Mouse (Mus musculus) embryonic facial prominence, embryonic 14.5 days (tissue): Measurements from ENCODE around the gene Sgsm1. TPM values are rescaled to one million over a fixed set of nuclear protein-coding genes. Genes with fewer than 3 reads are reported as not detected.

Source experiments
- ATAC-seq: fragments of 200-750 bp; cut with Nextera tagmentation; 2 replicates; pipeline ENCODE4 v1.8.0; 2017; ENCODE audit warnings: low read depth, moderate number of reproducible peaks, moderate TSS enrichment
- DNase-seq: peaks from one replicate; pipeline ENCODE4 v3.0.0-alpha.2; 2015; ENCODE audit warnings: low spot score
- H3K27ac ChIP-seq: fragments of 300-500 bp; sonication (generic); replicated peaks from 2 replicates; pipeline ENCODE4 v1.5.1; 2014; ENCODE audit warnings: low read depth, mild to moderate bottlenecking, low read length, moderate library complexity
- H3K27me3 ChIP-seq: fragments of 300-500 bp; sonication (generic); replicated peaks from 2 replicates; pipeline ENCODE4 v1.6.1; 2014; ENCODE audit warnings: low read length; ENCODE audit not compliant: control insufficient read depth, insufficient read depth
- H3K36me3 ChIP-seq: fragments of 300-500 bp; sonication (generic); 2 replicates; pipeline ENCODE4 v1.6.1; 2014; ENCODE audit warnings: low read length, mixed read lengths; ENCODE audit not compliant: control insufficient read depth, insufficient read depth
- H3K4me1 ChIP-seq: fragments of 300-500 bp; sonication (generic); 2 replicates; pipeline ENCODE4 v1.6.1; 2014; ENCODE audit warnings: antibody characterized with exemption, low read length; ENCODE audit not compliant: control insufficient read depth, insufficient read depth
- H3K4me2 ChIP-seq: fragments of 300-500 bp; sonication (generic); 2 replicates; pipeline ENCODE4 v1.6.1; 2014; ENCODE audit warnings: low read depth, mild to moderate bottlenecking, low read length, moderate library complexity, mixed read lengths
- H3K4me3 ChIP-seq: fragments of 300-500 bp; sonication (generic); 2 replicates; pipeline ENCODE4 v1.5.1; 2014; ENCODE audit warnings: low read depth, mild to moderate bottlenecking, low read length
- H3K9ac ChIP-seq: fragments of 300-500 bp; sonication (generic); 2 replicates; pipeline ENCODE4 v1.6.1; 2014; ENCODE audit warnings: low read depth, mild to moderate bottlenecking, low read length, moderate library complexity, mixed read lengths
- H3K9me3 ChIP-seq: fragments of 300-500 bp; sonication (generic); 2 replicates; pipeline ENCODE4 v1.6.1; 2016; ENCODE audit warnings: low read length; ENCODE audit not compliant: control insufficient read depth
- WGBS: fragments of 180-500 bp; shearing (Covaris S2); extraction: QIAGEN DNeasy Blood & Tissue Kit; methylation state at CpG from one replicate; pipeline ENCODE4 v1.1.7; 2014; 5-methylcytosine and 5-hydroxymethylcytosine counted together
- polyA plus RNA-seq: library from polyadenylated mRNA; unstranded; fragments of >200 nt; fragmentation: Nextera tagmentation; extraction: Ambion mirVana; gene quantifications from 2 replicates; pipeline ENCODE4 v1.2.1, GENCODE M21; 2014

Gene Sgsm1
- polyA plus RNA-seq, 1 experiment from 2014 or later: 2.0 TPM

DNA sequence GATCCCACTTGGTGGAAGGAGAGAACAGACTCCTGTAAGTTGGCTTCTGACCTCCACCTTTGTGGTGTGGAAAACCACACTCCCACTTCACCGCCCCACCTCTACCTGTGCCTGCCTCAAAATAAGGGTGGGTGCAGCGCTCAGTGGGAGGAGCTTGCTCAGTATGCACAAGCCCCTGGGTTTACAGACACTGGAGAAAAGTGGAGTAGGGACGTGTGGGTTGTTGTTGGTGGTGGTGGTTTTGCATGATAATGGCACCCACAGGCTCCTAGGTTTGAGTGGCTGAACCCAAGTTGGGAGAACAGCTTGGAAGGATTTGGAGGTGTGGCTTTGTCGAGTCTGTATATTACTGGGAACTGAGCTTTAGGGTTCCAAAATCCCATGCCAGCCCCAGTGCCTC is 22.3 kb upstream of the Sgsm1 start:
- no peaks in the 10 kb centered on the region for H3K36me3 ChIP-seq
- DNase-seq (no peak), ATAC-seq (no peak)
- H3K27ac ChIP-seq: no peak overlapping the region
- peaks cover 13% of the 10 kb centered on the region for H3K9me3 ChIP-seq
- H3K9ac ChIP-seq: no peak overlapping the region
- peaks cover 50% of the 10 kb centered on the region for H3K27me3 ChIP-seq
- H3K4me3 ChIP-seq: no peak overlapping the region
- 69% methylated on average over 4 of the region's 4 CpGs for WGBS
- peaks cover 4% of the 10 kb centered on the region for H3K4me1 ChIP-seq
- H3K4me2 ChIP-seq: no peak overlapping the region

- WGBS: 36% methylated on average over 12 of the region's 12 CpGs
- no peak overlapping the region for H3K4me2 ChIP-seq
- no peak overlapping the region for H3K9ac ChIP-seq
- DNase-seq (no peak), ATAC-seq (no peak)
- H3K4me3 ChIP-seq: no peak overlapping the region
- peaks cover 44% of the 10 kb centered on the region for H3K27me3 ChIP-seq
- no peaks in the 10 kb centered on the region for H3K36me3 ChIP-seq
- no peak overlapping the region for H3K27ac ChIP-seq
- H3K4me1 ChIP-seq: peaks cover 4% of the 10 kb centered on the region
- H3K9me3 ChIP-seq: peaks cover 13% of the 10 kb centered on the region
Observed at GRCm38 (mm10) chr5:113332239-113332638, 21.7 kb upstream of the Sgsm1 start.

DNA sequence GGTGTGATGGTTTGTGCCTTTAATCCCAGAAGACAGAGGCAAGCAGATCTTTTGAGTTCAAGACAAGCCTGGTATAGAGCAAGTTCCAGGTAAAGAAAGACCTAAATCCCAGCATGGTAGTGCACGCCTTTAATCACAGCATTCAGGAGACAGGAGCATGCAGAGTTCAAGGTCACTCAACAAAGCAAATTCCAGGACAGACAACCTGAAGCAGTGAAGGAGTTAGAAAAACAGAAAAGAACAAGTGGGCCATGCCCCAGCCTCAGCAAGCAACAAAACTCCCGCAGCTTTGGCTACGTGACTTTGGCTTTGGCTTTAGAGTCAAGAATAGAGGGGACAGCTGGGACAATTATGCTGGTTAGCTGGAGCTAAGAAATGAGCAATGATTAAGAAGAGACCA is 19.6 kb upstream of the Sgsm1 start:
- H3K27me3 ChIP-seq: peaks cover 30% of the 10 kb centered on the region
- no peak overlapping the region for H3K4me2 ChIP-seq
- no peak overlapping the region for H3K4me3 ChIP-seq
- no peak overlapping the region for H3K9ac ChIP-seq
- peaks cover 3% of the 10 kb centered on the region for H3K4me1 ChIP-seq
- peaks cover 13% of the 10 kb centered on the region for H3K9me3 ChIP-seq
- no peak for ATAC-seq
- 77% methylated on average over 3 of the region's 3 CpGs for WGBS
- no peak overlapping the region for H3K27ac ChIP-seq
- H3K36me3 ChIP-seq: no peaks in the 10 kb centered on the region
- DNase-seq: no peak

- peaks cover 30% of the 10 kb centered on the region for H3K27me3 ChIP-seq
- peaks cover 13% of the 10 kb centered on the region for H3K9me3 ChIP-seq
- no peak for ATAC-seq
Observed at GRCm38 (mm10) chr5:113329463-113329862, 18.9 kb upstream of the Sgsm1 start.

DNA sequence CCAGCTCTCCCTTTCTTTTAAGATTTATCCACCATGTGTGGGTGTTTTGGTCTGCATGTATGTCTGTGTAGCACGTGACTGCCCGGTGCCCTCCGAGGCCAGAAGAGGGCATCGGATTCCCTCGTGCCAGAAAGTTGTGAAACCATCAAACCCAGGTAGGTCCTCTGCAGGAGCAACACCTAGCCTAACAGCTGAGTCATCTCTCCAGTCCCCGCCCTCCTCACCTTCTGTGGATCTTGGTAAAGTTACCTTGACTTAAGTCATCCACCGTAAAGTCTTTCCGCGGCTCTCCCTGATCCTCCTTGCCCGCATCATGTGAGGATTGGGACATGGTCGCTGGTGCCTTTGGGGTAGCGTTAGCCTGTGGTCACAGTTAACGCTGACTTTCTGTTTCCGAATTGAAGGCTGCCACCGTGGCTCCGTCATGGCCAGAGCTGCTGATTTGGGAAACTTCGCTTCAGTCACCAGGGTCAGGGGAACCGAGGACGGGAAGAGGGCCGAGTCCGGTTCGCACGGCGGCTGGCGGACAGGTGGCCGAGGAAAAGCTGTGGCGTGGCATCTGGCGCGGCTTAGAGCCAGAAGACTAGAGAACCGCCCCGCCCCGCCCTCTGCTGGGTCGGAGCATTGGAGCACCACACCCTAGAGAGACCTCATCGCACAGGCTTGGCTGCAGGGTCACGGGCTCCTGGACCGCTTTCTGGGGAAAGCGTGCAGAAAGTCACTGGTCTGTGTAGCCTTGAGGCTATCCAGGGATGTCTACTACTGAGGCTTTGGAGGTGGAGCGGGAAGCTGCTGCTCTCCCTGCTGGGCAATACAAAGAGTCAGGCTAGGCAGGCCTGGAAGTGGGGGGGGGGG is 13.4 kb upstream of the Sgsm1 start:
- Histone ChIP-seq H3K4me3 (peak overlapping the region; percentile 33), H3K27ac (no peak overlapping the region), H3K4me1 (no peaks in the 10 kb centered on the region; the same call in 1 of the 2 replicates), H3K9me3 (peaks cover 8% of the 10 kb centered on the region; the same call in 1 of the 2 replicates), H3K4me2 (peak overlapping the region; percentile 56), H3K27me3 (peaks cover 31% of the 10 kb centered on the region), H3K36me3 (no peaks in the 10 kb centered on the region), H3K9ac (peak overlapping the region; percentile 42; the same call in 1 of the 2 replicates)
- 6% methylated on average over 38 of the region's 38 CpGs for WGBS
- ATAC-seq (peak; percentile 53; the same call in 1 of the 2 replicates), DNase-seq (peak; percentile 41)

More at GRCm38 (mm10) chr5:113329463-113329862, 18.9 kb upstream of the Sgsm1 start:
- Histone ChIP-seq H3K36me3 (no peaks in the 10 kb centered on the region), H3K4me1 (no peaks in the 10 kb centered on the region), H3K4me2 (no peak overlapping the region), H3K27ac (no peak overlapping the region), H3K9ac (no peak overlapping the region), H3K4me3 (no peak overlapping the region)
- DNase-seq: no peak
- WGBS: 83% methylated on average over 8 of the region's 8 CpGs

DNA sequence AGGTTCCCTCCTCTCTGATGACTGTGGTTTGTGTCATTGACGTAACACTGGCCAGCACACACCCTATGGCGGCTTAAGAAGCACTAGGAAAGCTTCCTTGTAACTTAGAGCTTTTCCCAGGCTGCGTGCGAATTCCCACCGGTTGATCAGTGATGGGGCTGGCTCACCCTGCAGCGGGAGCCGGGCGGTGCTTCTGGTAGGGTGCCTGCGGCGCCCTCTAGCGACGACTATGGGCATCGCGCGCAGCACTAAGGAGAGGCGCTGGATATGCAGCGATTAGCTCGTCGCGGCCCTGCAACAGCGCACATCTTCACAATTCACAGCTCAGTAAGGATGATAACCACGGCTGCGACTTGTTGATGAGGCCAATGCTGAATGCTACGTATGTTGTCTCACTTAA is 3.4 kb upstream of the Sgsm1 start:
- ATAC-seq (peak; percentile 62), DNase-seq (peak; percentile 81)
- Histone ChIP-seq H3K4me2 (peak overlapping the region; percentile 29), H3K4me3 (no peak overlapping the region), H3K36me3 (no peaks in the 10 kb centered on the region), H3K4me1 (no peaks in the 10 kb centered on the region), H3K27ac (no peak overlapping the region), H3K9me3 (peaks cover 6% of the 10 kb centered on the region; the same call in 1 of the 2 replicates), H3K27me3 (peaks cover 10% of the 10 kb centered on the region), H3K9ac (no peak overlapping the region)
- WGBS: 5% methylated on average over 23 of the region's 24 CpGs

DNA sequence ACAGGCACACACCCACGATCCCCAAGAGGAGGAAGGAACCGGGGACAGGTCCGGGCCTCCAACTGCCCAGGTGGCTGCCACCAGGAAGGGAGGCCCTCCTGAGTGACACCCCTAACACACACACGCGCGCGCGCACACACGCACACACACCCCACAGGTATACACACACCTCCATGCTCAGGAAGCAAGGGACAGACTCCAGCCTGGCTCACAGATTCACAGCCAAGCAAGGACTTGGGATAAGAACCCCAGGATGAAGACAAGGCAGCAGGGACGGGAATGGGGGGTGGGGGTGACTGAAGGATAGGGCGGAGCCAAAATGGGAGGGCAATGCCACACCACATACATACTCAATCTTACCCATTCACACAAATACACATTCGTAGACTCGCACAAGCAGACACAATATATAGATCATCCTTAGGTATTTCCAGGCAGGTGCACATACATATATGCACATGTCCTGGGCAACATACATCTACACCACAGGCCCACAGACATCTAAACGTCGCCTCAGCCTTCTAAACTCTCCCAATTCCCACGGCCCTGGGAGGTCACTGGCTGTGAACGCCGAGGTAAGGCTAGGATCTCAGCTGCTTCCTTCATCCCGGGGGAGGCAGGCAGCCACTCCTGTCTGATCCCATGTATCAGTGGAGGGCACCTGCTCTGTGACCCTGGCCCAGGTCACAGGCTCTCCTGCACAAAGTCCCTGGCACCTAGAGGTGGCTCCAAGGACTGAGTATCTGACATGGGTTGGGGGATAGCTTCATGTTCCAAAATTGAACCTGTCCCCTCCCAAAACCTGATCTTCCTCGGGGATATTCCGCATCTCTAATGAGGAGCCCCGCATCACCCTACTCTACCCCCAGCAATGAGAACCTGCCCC is 852 bp downstream of the Sgsm1 start:
- Histone ChIP-seq H3K36me3 (no peaks in the 10 kb centered on the region), H3K4me1 (peaks cover 6% of the 10 kb centered on the region; the same call in 1 of the 2 replicates), H3K27me3 (peaks cover 18% of the 10 kb centered on the region), H3K4me2 (peak overlapping the region; percentile 73), H3K27ac (no peak overlapping the region), H3K4me3 (peak overlapping the region; percentile 54), H3K9me3 (peaks cover 6% of the 10 kb centered on the region; the same call in 1 of the 2 replicates), H3K9ac (peak overlapping the region; percentile 62)
- DNase-seq (no peak), ATAC-seq (no peak)
- WGBS: 61% methylated on average over 22 of the region's 22 CpGs

GRCm38 (mm10) chr5:113306750-113307477 is 3.7 kb downstream of the Sgsm1 start:
- peak; percentile 58 for ATAC-seq
- Histone ChIP-seq H3K4me2 (peak overlapping the region; percentile 50), H3K4me3 (peak overlapping the region; percentile 24), H3K9ac (peak overlapping the region; percentile 47; the same call in 1 of the 2 replicates), H3K4me1 (peaks cover 6% of the 10 kb centered on the region; the same call in 1 of the 2 replicates), H3K36me3 (no peaks in the 10 kb centered on the region), H3K27ac (no peak overlapping the region; the same call in 1 of the 2 replicates), H3K9me3 (no peaks in the 10 kb centered on the region), H3K27me3 (peaks cover 18% of the 10 kb centered on the region)
- WGBS: 1% methylated on average over 25 of the region's 25 CpGs
- peak; percentile 87 for DNase-seq
